Mouse (Mus musculus): Measurements from ENCODE around the gene Pik3cb. TPM values are rescaled to one million over a fixed set of nuclear protein-coding genes. Genes with fewer than 3 reads are reported as not detected.

Gene Pik3cb
- polyA plus RNA-seq, 1 experiment from 2014 or later: 2.9 TPM

DNA sequence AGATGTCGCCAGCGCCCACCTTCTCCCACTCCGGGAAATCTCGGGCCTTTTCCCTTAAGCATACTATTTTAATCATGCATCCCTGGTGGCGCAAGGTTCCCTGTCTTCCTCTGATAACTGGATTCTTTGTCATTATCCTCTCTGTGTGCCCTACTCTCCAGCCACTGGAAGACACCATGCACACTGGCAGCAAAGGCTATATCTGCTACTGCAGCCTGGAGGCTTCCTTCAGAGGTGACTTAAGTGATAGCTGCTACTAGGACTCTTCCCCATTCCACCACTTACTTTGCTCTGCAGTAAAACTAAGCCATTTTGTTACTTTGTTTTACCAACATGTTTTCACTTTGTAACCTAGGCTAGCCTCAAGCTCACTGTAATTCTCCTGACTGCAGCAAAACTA, 30.2 kb downstream of the Pik3cb start:
- ATAC-seq (replicated peaks; ENCODE audit: low FRiP score) (0 out of 2 replicates have a peak, but pooled peaks have one; percentile 39), DNase-seq (ENCODE audit: low spot score) (no peak)
- peak overlapping the region; percentile 17; the same call in 1 of the 2 replicates for H3K4me2 ChIP-seq
- no peaks in the 10 kb centered on the region for H3K9me3 ChIP-seq (ENCODE audit: control insufficient read depth, low read length)
- H3K27me3 ChIP-seq (replicated peaks; ENCODE audit: control insufficient read depth, insufficient read depth, low read length): no peaks in the 10 kb centered on the region
- no peak overlapping the region for H3K9ac ChIP-seq (ENCODE audit: low read depth, low read length)
- peaks cover 2% of the 10 kb centered on the region; the same call in 1 of the 2 replicates for H3K36me3 ChIP-seq (ENCODE audit: control insufficient read depth, insufficient read depth, low read length)
- no peak overlapping the region for H3K4me3 ChIP-seq (ENCODE audit: low read depth, low read length)
- H3K27ac ChIP-seq (ENCODE audit: low read depth, low read length): peak overlapping the region; percentile 34; the same call in 1 of the 2 replicates
- peaks cover 8% of the 10 kb centered on the region; the same call in 1 of the 2 replicates for H3K4me1 ChIP-seq (replicated peaks; ENCODE audit: control insufficient read depth, insufficient read depth, low read length)
- WGBS: 40% methylated on average over 5 of the region's 5 CpGs

GRCm38 (mm10) chr9:99109585-99109984, 30.8 kb downstream of the Pik3cb start:
- H3K27ac ChIP-seq (ENCODE audit: low read depth, low read length): no peak overlapping the region

GRCm38 (mm10) chr9:99104449-99104848, 36.0 kb downstream of the Pik3cb start:
- no peak overlapping the region for H3K4me2 ChIP-seq
- WGBS: 89% methylated on average over 2 of the region's 2 CpGs
- H3K27ac ChIP-seq (ENCODE audit: low read depth, low read length): no peak overlapping the region
- DNase-seq (ENCODE audit: low spot score): no peak
- no peak overlapping the region for H3K4me3 ChIP-seq (ENCODE audit: low read depth, low read length)
- no peaks in the 10 kb centered on the region for H3K9me3 ChIP-seq (ENCODE audit: control insufficient read depth, low read length)
- H3K36me3 ChIP-seq (ENCODE audit: control insufficient read depth, insufficient read depth, low read length): peaks cover 8% of the 10 kb centered on the region; the same call in 1 of the 2 replicates
- no peak for ATAC-seq (replicated peaks; ENCODE audit: low FRiP score)
- no peak overlapping the region for H3K9ac ChIP-seq (ENCODE audit: low read depth, low read length)
- H3K27me3 ChIP-seq (replicated peaks; ENCODE audit: control insufficient read depth, insufficient read depth, low read length): no peaks in the 10 kb centered on the region
- H3K4me1 ChIP-seq (replicated peaks; ENCODE audit: control insufficient read depth, insufficient read depth, low read length): peaks cover 11% of the 10 kb centered on the region

More at GRCm38 (mm10) chr9:99109585-99109984, 30.8 kb downstream of the Pik3cb start:
- H3K36me3 ChIP-seq (ENCODE audit: control insufficient read depth, insufficient read depth, low read length): peaks cover 5% of the 10 kb centered on the region; the same call in 1 of the 2 replicates
- H3K9ac ChIP-seq (ENCODE audit: low read depth, low read length): no peak overlapping the region
- WGBS: 54% methylated on average over 3 of the region's 3 CpGs
- no peak for ATAC-seq (replicated peaks; ENCODE audit: low FRiP score)
- H3K4me2 ChIP-seq: peak overlapping the region; percentile 17
- H3K27me3 ChIP-seq (replicated peaks; ENCODE audit: control insufficient read depth, insufficient read depth, low read length): no peaks in the 10 kb centered on the region
- no peaks in the 10 kb centered on the region for H3K9me3 ChIP-seq (ENCODE audit: control insufficient read depth, low read length)
- no peak overlapping the region for H3K4me3 ChIP-seq (ENCODE audit: low read depth, low read length)
- H3K4me1 ChIP-seq (replicated peaks; ENCODE audit: control insufficient read depth, insufficient read depth, low read length): peaks cover 8% of the 10 kb centered on the region; the same call in 1 of the 2 replicates
- DNase-seq (ENCODE audit: low spot score): no peak

GRCm38 (mm10) chr9:99103865-99104264, 36.6 kb downstream of the Pik3cb start:
- peaks cover 9% of the 10 kb centered on the region for H3K4me1 ChIP-seq (replicated peaks; ENCODE audit: control insufficient read depth, insufficient read depth, low read length)
- no peaks in the 10 kb centered on the region for H3K27me3 ChIP-seq (replicated peaks; ENCODE audit: control insufficient read depth, insufficient read depth, low read length)
- H3K27ac ChIP-seq (ENCODE audit: low read depth, low read length): no peak overlapping the region
- H3K9me3 ChIP-seq (ENCODE audit: control insufficient read depth, low read length): no peaks in the 10 kb centered on the region
- no peak for DNase-seq (ENCODE audit: low spot score)
- H3K36me3 ChIP-seq (ENCODE audit: control insufficient read depth, insufficient read depth, low read length): peaks cover 8% of the 10 kb centered on the region; the same call in 1 of the 2 replicates
- H3K4me3 ChIP-seq (ENCODE audit: low read depth, low read length): no peak overlapping the region
- 67% methylated on average over 3 of the region's 3 CpGs for WGBS
- H3K4me2 ChIP-seq: no peak overlapping the region
- H3K9ac ChIP-seq (ENCODE audit: low read depth, low read length): no peak overlapping the region
- ATAC-seq (replicated peaks; ENCODE audit: low FRiP score): no peak

- ATAC-seq (replicated peaks; ENCODE audit: low FRiP score) (peak; percentile 79), DNase-seq (ENCODE audit: low spot score) (no peak)
- no peak overlapping the region for H3K9ac ChIP-seq (ENCODE audit: low read depth, low read length)
Measured at GRCm38 (mm10) chr9:99098482-99099129, 41.8 kb downstream of the Pik3cb start.

GRCm38 (mm10) chr9:99097668-99098067, 42.8 kb downstream of the Pik3cb start:
- WGBS: 71% methylated on average over 1 of the region's 1 CpGs
- no peak overlapping the region for H3K4me3 ChIP-seq (ENCODE audit: low read depth, low read length)
- ATAC-seq (replicated peaks; ENCODE audit: low FRiP score) (no peak), DNase-seq (ENCODE audit: low spot score) (no peak)
- H3K9me3 ChIP-seq (ENCODE audit: control insufficient read depth, low read length): no peaks in the 10 kb centered on the region
- peaks cover 14% of the 10 kb centered on the region for H3K4me1 ChIP-seq (replicated peaks; ENCODE audit: control insufficient read depth, insufficient read depth, low read length)
- no peak overlapping the region for H3K4me2 ChIP-seq
- no peaks in the 10 kb centered on the region for H3K27me3 ChIP-seq (replicated peaks; ENCODE audit: control insufficient read depth, insufficient read depth, low read length)
- H3K9ac ChIP-seq (ENCODE audit: low read depth, low read length): no peak overlapping the region
- H3K36me3 ChIP-seq (ENCODE audit: control insufficient read depth, insufficient read depth, low read length): no peaks in the 10 kb centered on the region
- no peak overlapping the region for H3K27ac ChIP-seq (ENCODE audit: low read depth, low read length)

More at GRCm38 (mm10) chr9:99098482-99099129, 41.8 kb downstream of the Pik3cb start:
- H3K36me3 ChIP-seq (ENCODE audit: control insufficient read depth, insufficient read depth, low read length): no peaks in the 10 kb centered on the region
- no peaks in the 10 kb centered on the region for H3K9me3 ChIP-seq (ENCODE audit: control insufficient read depth, low read length)
- H3K4me1 ChIP-seq (replicated peaks; ENCODE audit: control insufficient read depth, insufficient read depth, low read length): peaks cover 14% of the 10 kb centered on the region
- no peak overlapping the region for H3K27ac ChIP-seq (ENCODE audit: low read depth, low read length)
- H3K4me2 ChIP-seq: no peak overlapping the region
- 30% methylated on average over 11 of the region's 11 CpGs for WGBS
- no peaks in the 10 kb centered on the region for H3K27me3 ChIP-seq (replicated peaks; ENCODE audit: control insufficient read depth, insufficient read depth, low read length)
- no peak overlapping the region for H3K4me3 ChIP-seq (ENCODE audit: low read depth, low read length)

DNA sequence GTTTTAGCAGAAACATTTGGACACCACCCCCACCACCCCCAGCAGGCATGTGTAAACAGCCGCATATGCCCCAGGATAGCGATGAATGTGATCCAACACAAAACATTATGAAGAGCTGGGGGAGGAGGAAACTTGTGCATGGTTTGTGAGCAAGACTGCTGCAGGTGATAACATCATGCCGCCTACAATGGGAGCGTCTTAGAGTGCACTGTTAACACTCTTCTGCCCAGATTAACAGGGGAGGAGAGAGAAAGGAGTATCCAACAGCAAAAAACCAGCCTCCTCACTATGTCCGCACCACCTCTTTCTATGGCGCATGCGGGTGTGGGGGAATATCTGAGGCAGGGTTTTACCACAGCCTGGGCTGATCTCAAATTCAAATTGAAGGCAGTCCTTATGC, 45.2 kb downstream of the Pik3cb start:
- ATAC-seq (replicated peaks; ENCODE audit: low FRiP score): no peak
- WGBS: 65% methylated on average over 7 of the region's 7 CpGs
- no peak overlapping the region for H3K4me3 ChIP-seq (ENCODE audit: low read depth, low read length)

GRCm38 (mm10) chr9:99090546-99090945, 49.9 kb downstream of the Pik3cb start:
- no peak overlapping the region for H3K27ac ChIP-seq (ENCODE audit: low read depth, low read length)
- H3K4me1 ChIP-seq (replicated peaks; ENCODE audit: control insufficient read depth, insufficient read depth, low read length): peaks cover 5% of the 10 kb centered on the region
- no peak overlapping the region for H3K4me2 ChIP-seq
- no peaks in the 10 kb centered on the region for H3K36me3 ChIP-seq (ENCODE audit: control insufficient read depth, insufficient read depth, low read length)
- H3K27me3 ChIP-seq (replicated peaks; ENCODE audit: control insufficient read depth, insufficient read depth, low read length): no peaks in the 10 kb centered on the region
- no peak for DNase-seq (ENCODE audit: low spot score)
- H3K9ac ChIP-seq (ENCODE audit: low read depth, low read length): no peak overlapping the region
- no peaks in the 10 kb centered on the region for H3K9me3 ChIP-seq (ENCODE audit: control insufficient read depth, low read length)
- no peak overlapping the region for H3K4me3 ChIP-seq (ENCODE audit: low read depth, low read length)
- no peak for ATAC-seq (replicated peaks; ENCODE audit: low FRiP score)
- 82% methylated on average over 4 of the region's 4 CpGs for WGBS

More for the DNA sequence above, 45.2 kb downstream of the Pik3cb start:
- DNase-seq (ENCODE audit: low spot score): no peak
- Histone ChIP-seq H3K9ac (ENCODE audit: low read depth, low read length) (no peak overlapping the region), H3K9me3 (ENCODE audit: control insufficient read depth, low read length) (no peaks in the 10 kb centered on the region), H3K4me1 (replicated peaks; ENCODE audit: control insufficient read depth, insufficient read depth, low read length) (peaks cover 10% of the 10 kb centered on the region), H3K27ac (ENCODE audit: low read depth, low read length) (no peak overlapping the region), H3K36me3 (ENCODE audit: control insufficient read depth, insufficient read depth, low read length) (no peaks in the 10 kb centered on the region), H3K4me2 (no peak overlapping the region), H3K27me3 (replicated peaks; ENCODE audit: control insufficient read depth, insufficient read depth, low read length) (no peaks in the 10 kb centered on the region)

DNA sequence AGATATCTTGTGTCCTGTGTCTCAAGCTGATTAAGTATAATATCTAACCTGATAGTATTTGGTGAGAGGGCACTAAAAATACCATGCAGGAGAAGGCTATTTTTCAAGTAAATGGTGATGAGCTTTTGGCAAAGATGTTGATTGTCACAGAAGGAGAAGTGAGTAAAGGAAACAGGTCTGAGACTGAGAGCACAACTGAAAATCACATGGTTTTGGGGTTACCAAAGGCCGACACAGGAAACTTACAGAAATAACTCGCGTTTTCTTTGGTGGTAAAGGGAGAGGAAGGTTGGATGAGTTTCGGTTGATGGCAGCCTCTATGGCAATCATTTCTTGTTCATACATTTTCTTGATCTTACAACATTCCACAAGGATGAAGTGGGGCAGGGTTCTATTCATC, 50.5 kb downstream of the Pik3cb start:
- DNase-seq (ENCODE audit: low spot score): no peak
- Histone ChIP-seq H3K27me3 (replicated peaks; ENCODE audit: control insufficient read depth, insufficient read depth, low read length) (no peaks in the 10 kb centered on the region), H3K36me3 (ENCODE audit: control insufficient read depth, insufficient read depth, low read length) (no peaks in the 10 kb centered on the region), H3K9ac (ENCODE audit: low read depth, low read length) (no peak overlapping the region), H3K4me2 (no peak overlapping the region), H3K27ac (ENCODE audit: low read depth, low read length) (no peak overlapping the region), H3K4me3 (ENCODE audit: low read depth, low read length) (no peak overlapping the region), H3K4me1 (replicated peaks; ENCODE audit: control insufficient read depth, insufficient read depth, low read length) (no peaks in the 10 kb centered on the region), H3K9me3 (ENCODE audit: control insufficient read depth, low read length) (no peaks in the 10 kb centered on the region)
- 79% methylated on average over 4 of the region's 4 CpGs for WGBS
- ATAC-seq (replicated peaks; ENCODE audit: low FRiP score): no peak

All from liver, embryonic 11.5 days (tissue).